Mouse (Mus musculus): ENCODE measurements around the gene Gm28043.

Gene Gm28043

DNA sequence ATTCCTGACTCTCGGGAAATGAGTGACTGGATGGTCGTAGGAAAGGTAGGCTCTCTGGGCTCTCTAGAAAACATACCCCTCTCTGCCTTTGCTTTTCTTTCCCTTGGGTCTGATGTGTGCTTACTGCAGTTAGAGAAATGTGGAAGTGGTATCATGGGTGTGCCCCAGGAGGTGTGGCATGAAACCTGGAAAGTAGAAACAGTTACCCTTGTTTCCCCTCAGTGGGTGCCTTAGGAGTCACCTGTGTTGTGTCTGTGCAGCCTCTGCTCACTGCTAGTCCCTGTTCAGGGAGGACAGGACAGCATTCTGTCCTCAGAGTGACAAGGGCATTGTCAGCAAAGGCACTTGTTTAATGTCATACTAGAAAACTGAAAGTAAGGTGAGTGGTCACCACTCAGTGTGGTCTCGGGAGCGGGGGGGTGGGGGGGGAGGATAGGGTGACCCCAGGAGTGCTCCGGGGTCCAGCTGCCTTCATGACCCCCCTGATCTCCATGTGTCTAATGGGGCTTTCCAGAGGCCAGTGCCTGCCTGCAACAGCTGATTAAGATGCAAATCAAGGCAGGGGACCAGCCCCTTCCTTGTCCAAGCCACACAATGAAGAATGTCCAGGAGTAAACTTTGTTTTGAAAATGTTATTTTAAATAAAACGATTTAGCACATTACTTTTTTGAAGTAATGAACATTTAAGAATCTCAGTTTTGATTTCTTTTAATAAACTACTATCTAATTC lies 64.5 kb downstream of the Gm28043 start:
- in situ Hi-C loops (cut with MboI, MseI), result no loop called here

DNA sequence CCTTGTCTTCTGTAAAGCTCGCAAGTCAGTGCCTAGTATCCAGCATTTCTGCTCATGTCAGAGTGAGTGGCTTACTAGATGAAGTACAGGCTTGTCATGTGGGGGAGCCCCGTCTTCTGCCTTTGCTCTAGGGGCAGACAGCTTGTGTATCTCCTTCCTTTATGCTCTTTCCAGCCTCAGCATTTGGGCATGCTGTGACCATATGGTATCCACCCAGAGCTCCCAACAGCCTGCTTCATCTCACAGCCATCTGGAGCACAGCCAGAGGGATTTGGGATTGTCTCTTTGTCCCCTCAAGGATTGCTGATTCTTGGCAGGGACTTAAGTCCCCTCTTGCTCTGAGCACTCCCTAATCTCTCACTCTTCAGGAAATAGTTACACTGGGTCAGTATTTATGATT lies 65.5 kb downstream of the Gm28043 start:
- in situ Hi-C loops (cut with MboI, MseI), result no loop called here

DNA sequence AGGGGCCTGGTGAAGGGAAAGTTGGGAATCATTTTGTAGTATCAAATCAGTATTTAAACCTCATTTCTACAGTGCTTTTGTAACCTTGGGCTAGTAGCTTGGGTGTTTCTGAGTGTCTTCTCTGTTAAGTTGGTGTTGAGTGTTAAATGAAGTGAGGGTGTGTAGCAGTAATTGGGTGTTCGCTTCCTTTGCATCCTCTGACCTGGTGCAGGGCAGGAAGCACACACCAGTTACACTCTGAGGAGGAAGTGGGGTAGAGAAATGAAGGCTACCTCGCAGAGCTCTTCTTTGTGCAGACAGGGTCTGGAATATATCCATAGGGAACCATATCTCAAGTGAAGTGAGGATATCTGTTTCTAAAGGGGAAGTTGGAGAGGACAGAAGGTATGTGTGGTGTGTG lies 66.2 kb downstream of the Gm28043 start:
- in situ Hi-C loops (cut with MboI, MseI), result no loop called here

DNA sequence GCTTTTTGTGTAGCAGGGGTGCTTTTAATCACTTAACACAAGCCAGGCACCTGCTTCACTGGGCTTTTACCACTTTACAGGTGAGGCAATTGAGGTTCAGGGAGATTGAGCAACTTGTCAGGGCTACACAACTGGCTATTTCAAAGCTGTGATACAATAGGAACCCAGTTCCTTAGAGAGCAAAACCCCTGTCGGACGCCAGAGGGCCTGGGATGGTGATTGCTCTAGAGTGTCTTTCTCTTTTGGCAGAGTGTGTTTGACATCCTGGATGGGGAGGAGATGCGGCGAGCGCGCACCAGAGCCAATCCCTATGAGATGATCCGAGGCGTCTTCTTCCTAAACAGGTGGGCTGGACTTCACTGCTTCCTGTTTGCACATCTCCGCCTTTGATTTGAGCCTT lies 67.0 kb downstream of the Gm28043 start:
- in situ Hi-C loops (cut with MboI, MseI), result no loop called here

DNA sequence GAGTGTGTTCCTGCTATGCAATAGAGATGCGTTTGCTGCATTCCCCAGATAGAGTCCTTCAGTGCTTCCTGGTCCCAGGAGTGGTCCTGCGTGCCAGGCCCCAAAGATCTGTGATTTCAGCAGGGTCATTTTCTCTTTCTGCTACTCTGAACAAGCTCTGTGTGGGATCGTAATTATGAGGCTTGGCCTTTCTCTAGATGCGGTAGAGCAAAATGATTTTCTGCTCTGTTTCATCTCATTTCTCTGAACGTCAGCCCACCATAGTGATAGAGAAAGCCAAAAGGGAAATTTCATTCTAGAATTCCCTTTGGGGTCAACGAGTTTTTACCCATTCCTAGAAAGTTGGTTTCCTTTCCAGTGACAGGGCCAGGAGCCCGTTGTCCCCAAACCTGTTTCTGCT lies 67.6 kb downstream of the Gm28043 start:
- in situ Hi-C loops (cut with MboI, MseI), result no loop called here

DNA sequence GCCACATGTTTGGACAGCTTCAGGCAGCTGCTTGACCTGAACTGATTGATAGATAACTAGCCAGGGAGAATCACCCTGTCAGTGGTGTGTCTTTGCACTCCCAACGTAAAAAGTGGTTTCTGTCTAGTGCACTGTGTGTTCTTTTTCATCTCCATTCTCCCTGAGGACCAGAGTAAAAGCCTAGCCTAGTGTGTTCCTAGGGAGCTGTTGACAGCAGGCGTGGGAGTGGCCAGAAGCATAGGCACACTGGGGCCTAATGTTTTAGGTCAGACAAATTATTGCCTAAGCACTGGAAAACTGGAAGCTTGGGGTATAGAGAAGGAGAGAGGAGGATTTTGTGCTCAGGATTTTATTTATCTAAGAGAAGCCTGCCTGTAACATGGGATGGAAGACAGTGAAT lies 68.5 kb downstream of the Gm28043 start:
- in situ Hi-C loops (cut with MboI, MseI), result no loop called here

DNA sequence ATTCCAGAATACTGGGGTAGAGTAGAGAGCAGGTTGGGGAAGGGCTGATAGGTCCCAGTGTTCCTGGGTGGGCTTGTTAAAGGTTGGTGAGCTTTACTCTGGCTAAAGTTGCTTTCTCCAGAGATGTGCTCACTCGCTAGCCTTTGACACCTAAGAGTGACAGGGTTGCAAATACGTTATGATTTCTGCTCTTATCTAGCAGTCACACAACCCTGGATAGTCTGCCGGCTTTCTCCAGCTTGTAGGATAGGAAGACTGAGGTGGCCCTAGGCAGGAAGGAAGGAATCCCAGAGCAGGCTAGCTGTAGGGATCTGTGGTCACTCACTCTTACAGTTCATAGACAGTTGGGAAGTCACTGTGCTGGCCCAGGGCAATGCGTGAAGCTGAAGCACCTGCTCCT lies 69.6 kb downstream of the Gm28043 start:
- in situ Hi-C loops (cut with MboI, MseI), result no loop called here

DNA sequence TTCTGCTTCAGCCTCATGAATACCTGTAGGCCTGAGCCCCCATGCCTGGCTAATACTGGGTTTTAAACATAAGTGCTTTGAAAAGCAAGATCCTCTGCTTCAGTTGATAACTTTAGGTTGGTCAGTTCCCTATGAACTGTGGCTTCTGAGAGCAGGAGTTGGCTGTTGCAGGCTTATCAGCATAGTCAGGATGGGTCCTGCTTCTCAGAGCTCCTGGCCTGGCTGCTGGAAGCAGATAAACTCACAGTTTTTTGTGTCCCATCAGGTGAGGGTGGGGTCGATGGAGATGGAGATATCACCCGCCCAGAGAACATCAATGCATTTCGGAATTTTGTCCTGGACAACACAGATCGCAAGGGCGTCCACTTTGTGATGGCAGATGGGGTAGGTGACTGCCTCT lies 72.1 kb downstream of the Gm28043 start:
- in situ Hi-C loops (cut with MboI, MseI), result no loop called here

DNA sequence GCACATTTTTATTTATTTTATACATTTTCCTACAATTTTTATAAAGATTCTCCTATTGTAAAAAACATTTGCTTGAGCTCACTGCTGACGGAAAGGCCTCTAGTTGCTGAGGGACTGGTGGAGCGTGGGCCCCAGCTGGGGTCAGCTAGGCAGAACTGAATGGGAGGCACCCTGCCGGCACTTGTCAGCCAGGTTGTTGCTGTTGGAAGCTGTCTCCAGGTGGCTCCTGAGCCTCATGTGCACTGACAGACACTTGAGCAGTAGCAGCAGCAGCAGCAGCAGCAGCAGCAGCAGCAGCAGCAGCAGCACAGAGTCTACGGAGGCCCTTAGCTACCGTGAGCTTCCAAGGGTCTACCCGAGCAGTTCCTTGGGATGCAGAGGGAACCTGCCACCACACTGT lies 72.7 kb downstream of the Gm28043 start:
- in situ Hi-C loops (cut with MboI, MseI), result no loop called here

DNA sequence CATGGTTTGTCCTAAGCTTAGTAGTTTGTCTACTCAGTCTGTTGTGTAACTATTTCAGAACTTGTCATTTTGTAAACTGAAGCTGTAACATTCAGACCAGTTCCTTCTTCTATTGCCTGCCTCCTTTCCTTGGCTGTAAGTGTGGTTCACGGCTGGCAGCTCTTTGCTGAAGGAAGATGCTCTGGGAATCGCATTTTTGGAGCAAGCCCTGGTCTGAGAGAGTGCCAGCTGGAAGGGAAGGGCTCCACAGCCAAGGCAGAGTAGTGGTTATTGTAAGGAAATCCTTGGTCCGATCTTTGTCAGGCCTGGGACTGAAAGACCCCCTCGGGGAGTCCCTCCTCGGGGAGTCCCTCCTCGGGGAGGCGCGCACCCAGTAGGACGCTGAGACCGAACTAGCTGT lies 73.9 kb downstream of the Gm28043 start:
- in situ Hi-C loops (cut with MboI, MseI), result no loop called here

DNA sequence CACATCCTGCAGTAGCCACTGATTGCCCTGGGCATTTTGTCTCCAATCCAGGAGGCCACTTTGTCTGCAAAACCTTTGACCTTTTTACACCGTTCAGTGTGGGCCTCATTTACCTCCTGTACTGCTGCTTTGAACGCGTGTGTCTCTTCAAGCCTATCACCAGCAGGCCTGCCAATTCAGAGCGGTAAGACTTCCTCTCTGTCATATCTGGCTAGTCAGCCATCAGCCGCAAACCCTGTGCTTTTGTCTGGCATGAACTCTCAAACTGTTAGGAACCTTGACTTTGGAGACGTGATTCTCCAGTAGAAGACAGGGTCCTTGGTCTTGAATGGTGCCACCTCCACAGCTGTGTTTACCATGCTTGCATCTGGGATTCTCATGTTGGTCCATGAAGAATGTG lies 75.6 kb downstream of the Gm28043 start:
- in situ Hi-C loops (cut with MboI, MseI), result no loop called here

DNA sequence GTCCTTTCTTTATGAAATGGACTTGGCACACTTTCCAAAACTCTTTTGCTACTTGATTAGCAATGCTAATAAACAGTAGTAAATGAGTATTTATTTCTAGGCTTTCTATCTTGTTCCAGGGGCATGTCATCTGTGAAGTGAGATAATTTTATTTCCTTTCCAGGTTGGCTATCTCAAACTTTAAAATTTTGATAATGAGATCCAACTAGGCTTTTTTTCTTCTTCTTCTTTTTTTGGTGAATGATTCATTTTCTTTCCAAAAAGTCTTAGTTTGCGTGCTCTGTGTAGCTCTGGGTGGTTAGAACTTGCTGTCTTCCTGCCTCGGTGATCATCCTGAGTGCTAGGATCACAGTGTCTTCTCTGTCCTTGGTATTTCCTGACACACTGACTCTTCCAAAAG lies 78.2 kb downstream of the Gm28043 start:
- in situ Hi-C loops (cut with MboI, MseI), result no loop called here

DNA sequence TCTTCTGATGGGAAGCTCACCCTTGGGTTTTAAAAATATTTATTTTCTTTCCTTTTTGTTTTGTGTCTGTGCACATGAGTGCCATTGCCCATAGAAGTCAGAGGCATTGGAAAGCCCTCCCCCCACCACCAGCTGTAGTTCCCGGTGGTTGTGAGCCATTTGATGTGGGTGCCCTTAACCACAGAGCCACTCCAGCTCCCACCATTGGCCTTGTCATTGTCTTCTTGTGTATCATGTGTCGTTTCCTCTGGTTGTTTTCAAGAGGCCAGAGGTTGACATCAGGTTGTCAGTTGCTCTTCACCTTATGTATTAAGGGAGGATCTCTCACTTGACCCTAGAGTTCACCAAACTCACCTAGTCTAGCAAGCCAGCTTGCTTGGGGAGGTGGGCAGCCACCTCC lies 78.9 kb downstream of the Gm28043 start:
- in situ Hi-C loops (cut with MboI, MseI), result no loop called here

DNA sequence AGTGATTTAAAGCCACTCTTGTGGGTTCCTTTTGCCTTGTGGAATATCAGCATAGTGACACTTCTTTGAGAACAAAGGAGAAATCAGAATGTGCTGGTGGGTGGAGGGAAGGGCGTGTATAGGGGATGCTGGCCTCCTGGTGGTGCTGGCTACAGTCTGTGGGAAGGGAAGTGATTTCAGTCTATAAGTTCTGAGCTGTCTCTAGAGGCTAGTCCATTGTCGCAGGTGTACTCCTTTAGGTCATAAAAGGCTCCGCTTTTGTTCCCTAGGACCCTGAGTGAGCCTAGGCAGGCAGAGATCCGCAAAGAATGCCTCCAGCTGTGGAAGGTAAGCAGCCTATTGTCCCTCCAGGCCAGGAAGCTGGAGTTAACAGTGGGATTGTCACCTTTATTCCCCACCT lies 79.8 kb downstream of the Gm28043 start:
- in situ Hi-C loops (cut with MboI, MseI), result no loop called here

DNA sequence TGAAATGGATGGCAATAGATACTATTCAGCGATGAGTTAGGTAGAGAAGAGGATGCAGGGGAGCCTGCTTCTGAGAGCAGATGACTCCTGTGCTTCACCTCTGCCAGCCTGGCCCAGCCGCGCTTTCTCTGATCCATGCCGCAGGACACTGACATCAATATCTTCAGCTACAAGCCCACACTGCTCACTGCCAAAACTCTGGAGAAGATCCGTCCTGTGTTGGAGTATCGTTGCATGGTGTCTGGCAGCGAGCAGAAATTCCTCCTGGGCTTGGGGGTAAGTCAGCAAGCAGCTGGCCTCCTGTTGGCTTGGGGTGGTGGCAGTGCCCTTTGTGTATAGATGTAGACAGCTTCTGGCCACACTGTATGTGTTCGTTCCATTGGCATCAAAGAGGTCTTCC lies 82.3 kb downstream of the Gm28043 start:
- in situ Hi-C loops (cut with MboI, MseI), result no loop called here

DNA sequence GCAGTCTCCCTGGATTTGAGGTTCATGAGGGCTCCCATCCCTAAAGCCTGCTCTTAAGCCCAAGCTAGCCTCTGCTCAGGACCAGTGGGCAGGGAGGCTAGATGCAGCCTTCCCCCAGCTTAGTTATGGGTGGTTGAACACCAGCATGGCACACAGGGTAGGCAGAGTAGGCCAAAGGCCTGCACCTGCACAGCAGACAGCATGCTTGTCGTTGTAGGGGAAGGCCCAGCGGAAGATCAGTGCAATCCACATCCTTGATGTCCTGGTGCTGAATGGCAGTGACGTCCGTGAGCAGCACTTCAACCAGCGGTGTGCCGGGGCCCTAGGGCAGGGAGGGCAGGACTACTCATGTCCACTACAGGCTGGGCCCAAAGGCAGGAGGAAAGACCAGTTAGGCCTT lies 83.7 kb downstream of the Gm28043 start:
- in situ Hi-C loops (cut with MboI, MseI), result no loop called here

DNA sequence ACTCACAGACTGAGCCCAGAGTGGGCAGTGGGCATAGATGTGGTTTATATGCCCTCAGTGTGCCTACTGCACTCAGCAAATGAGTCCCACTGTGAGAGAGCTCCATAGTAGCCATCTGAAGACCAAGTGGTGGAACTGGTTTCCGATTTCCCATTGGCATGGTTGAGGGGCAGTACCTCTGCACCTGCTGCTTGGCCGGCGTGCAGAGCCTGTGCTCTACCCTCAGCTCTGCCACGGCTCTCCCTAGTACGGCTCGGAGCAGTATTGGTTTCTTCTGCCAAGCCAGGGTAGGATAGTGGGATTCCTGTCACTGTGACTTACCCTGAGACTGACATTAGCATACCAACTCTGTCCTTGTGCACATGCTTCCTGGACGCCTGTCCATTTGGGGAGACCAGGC lies 85.9 kb downstream of the Gm28043 start:
- in situ Hi-C loops (cut with MboI, MseI), result no loop called here

DNA sequence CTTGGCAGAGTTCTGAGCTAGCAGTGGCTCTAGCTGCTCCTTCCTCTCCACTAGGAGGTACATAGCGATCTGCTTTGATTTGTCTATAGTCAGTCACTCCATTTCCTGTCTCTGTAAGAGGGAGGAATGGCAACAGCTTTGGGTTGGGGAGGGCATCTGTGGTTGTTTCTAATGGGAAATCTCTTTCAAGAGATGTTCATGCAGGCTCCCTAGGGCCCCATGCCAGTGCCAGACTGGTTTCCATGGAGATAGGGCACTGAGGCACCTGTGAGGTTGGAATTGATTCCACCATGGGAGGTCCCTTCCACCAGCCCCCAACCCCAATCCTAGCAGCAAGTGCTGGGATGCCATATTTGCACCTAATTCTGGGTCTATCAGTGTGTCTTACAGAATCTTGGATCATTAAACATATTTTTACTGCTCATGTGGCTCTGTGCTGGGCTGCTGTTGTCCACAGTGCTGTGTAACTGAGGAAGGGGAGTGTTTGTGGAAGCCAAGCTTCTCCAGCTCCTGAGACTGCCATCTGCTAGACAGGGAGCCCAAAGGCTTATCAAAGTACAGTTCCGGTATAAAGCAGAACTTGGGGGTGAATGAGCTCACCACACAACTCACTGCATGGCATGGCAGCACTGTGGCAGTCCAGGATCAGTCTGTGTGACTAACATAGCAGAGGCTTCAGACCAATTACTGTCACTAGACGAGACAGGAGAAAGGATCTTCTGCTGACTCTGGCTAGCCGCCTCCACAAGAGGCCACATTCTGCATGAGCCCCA lies 88.4 kb downstream of the Gm28043 start:
- in situ Hi-C loops (cut with MboI, MseI), result no loop called here

DNA sequence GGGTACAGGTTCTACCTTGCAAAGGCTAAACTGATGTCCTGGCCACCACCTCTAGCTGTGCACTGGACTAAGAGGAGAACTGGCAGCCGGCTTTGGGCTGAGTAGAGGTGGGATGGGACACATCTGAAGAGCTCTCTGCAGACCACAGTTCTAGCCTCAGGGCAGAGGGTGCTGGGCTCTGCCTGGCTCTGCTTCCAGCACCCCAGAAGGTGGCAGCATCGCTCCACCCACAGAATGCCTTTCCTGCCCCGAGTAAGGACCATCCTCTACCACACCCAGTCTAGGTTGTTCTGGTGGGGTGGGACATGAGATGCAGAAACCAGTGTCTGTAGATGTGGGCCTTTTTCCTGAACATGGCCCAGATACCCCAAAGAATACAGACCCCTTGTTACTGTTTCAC lies 90.1 kb downstream of the Gm28043 start:
- in situ Hi-C loops (cut with MboI, MseI), result no loop called here

DNA sequence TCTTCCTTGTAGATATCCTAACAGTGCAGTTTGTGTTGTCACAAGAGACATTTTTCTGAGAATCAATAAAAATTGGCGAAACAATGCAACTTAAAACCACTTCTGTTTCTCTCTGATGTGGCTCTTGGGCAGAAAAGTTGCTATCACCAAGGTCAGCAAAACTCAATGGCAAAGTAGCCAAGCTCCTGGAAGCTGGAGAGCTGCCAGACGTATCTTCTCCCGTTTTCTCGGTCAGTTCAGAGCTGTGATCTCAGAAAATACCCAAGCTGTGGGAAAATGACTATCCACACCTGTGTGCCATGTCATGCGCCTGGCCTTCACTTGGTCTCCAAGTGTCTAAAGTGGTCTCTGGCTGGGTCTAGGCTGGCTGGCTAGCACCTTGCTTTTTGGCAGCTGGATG lies 91.2 kb downstream of the Gm28043 start:
- in situ Hi-C loops (cut with MboI, MseI), result no loop called here

DNA sequence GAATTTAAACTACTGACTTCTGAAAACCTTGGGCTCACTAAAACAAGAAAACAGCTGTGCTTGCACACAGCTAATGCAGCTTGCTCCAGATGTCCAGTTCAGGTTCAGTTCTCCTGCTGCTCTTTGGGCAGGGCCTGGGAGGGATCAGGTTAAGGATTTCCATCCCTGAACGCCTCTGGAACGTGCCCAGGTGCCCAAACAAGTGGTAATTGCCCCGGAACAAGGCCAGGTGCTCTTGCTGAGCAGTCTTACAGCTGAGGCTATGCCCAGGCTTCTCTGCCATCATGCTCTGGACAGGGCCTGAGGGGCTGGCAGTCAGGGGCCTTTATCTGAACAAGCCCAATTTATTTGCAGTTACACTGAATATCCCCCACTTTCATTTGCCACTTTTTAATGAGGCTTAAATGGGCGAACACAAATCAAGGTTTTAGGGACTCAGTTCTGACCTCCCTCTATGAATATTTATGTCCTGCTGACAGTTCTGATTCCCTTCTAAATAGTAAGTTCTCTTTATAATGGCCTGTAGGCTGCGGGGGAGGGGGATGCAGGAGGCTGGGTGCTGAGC lies 92.4 kb downstream of the Gm28043 start:
- in situ Hi-C loops (cut with MboI, MseI), result no loop called here

DNA sequence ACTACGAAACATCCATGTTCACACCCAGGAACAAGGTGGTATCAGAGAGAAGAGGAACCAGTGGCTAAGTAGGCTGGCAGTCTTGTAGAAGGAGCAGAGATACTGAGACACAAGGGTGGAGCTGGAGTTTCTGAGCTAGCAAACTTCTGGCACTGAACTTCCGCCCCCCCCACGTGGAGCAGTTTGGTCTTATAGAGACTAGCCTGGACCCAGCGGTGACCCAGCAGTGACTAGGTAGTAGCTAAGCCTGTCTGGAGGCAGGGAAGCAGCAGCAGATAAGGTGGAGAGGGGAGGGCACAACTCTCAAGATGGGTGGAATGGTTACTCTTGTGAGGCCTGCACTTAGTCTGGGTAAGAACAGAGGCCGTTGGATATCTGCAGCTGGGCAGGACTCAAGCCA lies 94.1 kb downstream of the Gm28043 start:
- in situ Hi-C loops (cut with MboI, MseI), result no loop called here

DNA sequence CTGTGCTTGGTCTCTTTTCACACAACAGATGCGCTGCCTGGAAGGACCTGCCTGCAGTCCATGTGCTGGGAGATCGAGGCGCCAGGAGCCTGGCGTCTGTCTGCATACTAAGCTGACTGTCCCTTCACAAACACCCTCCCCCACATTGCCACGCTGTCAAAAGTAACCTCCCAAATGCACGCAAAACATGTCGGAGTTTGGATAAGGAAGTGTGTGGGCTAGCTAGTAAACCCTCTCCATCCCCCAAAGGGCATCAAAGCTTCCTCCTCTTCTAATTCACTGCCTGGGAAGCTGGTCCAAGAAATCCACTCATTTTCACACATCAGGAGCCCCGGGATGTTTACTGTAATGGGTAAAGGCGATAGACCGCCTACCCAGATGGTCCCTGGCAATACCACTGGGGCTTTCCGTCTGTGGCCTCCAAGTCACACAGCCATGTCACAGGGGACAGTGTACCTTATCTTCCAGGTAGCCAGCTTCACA lies 95.9 kb downstream of the Gm28043 start:
- in situ Hi-C loops (cut with MboI, MseI), result no loop called here
